Mouse (Mus musculus) right cerebral cortex, postnatal 10 days (tissue): ENCODE results near the gene Uck2.
A peak's percentile ranks its signal among the peaks of the same experiment; 100 is the strongest.

Source experiments
- DNase-seq, 2 experiments: peaks; one replicate each; pipeline ENCODE4 v3.0.0; 2021; ENCODE audit warnings: low spot score in 2 of 2

Uck2 gene

GRCm38 (mm10) chr1:167285320-167285355 is at the start of gene Uck2:
Gene Uck2, minus strand, starts transcription at chr1:167285320.
- no peak for DNase-seq

- no peak for DNase-seq
Observed at GRCm38 (mm10) chr1:167331106-167331505, 46.0 kb upstream of the Uck2 start.

GRCm38 (mm10) chr1:167328776-167329175 is 43.7 kb upstream of the Uck2 start:
- DNase-seq, result no peak

GRCm38 (mm10) chr1:167321691-167322090 is 36.6 kb upstream of the Uck2 start:
- DNase-seq, result no peak

- no peak for DNase-seq
Observed at GRCm38 (mm10) chr1:167313220-167313619, 28.1 kb upstream of the Uck2 start.

- DNase-seq, result no peak
Observed at GRCm38 (mm10) chr1:167312367-167312766, 27.2 kb upstream of the Uck2 start.

- peak; percentile 99 for DNase-seq
Observed at GRCm38 (mm10) chr1:167308261-167309054, 23.3 kb upstream of the Uck2 start, which contains the start of gene Tmco1. Gene Tmco1, plus strand, starts transcription at chr1:167308378.

- no peak for DNase-seq
Observed at GRCm38 (mm10) chr1:167307674-167308073, 22.6 kb upstream of the Uck2 start.

- DNase-seq, result peak in 1 of 2 experiments; percentile 59
Observed at GRCm38 (mm10) chr1:167306451-167307240, 21.5 kb upstream of the Uck2 start.

- DNase-seq, result no peak
Observed at GRCm38 (mm10) chr1:167305501-167306137, 20.5 kb upstream of the Uck2 start.

GRCm38 (mm10) chr1:167300122-167300521 is 15.0 kb upstream of the Uck2 start:
- DNase-seq, result no peak

- no peak for DNase-seq
Observed at GRCm38 (mm10) chr1:167295679-167296402, 10.7 kb upstream of the Uck2 start.

- no peak for DNase-seq
Observed at GRCm38 (mm10) chr1:167292447-167292846, 7.3 kb upstream of the Uck2 start.

- no peak for DNase-seq
Observed at GRCm38 (mm10) chr1:167291610-167292009, 6.5 kb upstream of the Uck2 start.

- no peak for DNase-seq
Observed at GRCm38 (mm10) chr1:167290263-167290592, 5.1 kb upstream of the Uck2 start.

- DNase-seq, result no peak
Observed at GRCm38 (mm10) chr1:167289567-167290262, 4.6 kb upstream of the Uck2 start.

GRCm38 (mm10) chr1:167288665-167289538 is 3.8 kb upstream of the Uck2 start:
- DNase-seq, result no peak

GRCm38 (mm10) chr1:167287156-167287555 is 2.0 kb upstream of the Uck2 start:
- DNase-seq, result no peak

GRCm38 (mm10) chr1:167285356-167285755 is 236 bp upstream of the Uck2 start:
- no peak for DNase-seq

- DNase-seq, result peak; percentile 88 to 91
Observed at GRCm38 (mm10) chr1:167284837-167285319, 242 bp downstream of the Uck2 start.
